Mouse (Mus musculus) embryonic facial prominence, embryonic 11.5 days (tissue): Measurements from ENCODE around the gene Sun2. TPM values are rescaled to one million over a fixed set of nuclear protein-coding genes. Genes with fewer than 3 reads are reported as not detected.
A peak's percentile ranks its signal among the peaks of the same experiment; 100 is the strongest.

Experiments used
- ATAC-seq: fragments of 200-750 bp; cut with Nextera tagmentation; replicated peaks from 2 replicates; pipeline ENCODE4 v1.8.0; 2017; ENCODE audit warnings: low read depth; ENCODE audit not compliant: insufficient number of reproducible peaks, low FRiP score, low TSS enrichment
- DNase-seq: peaks from one replicate; pipeline ENCODE4 v3.0.0-alpha.2; 2015; ENCODE audit warnings: low spot score
- H3K27ac ChIP-seq: fragments of 300-500 bp; sonication (generic); replicated peaks from 2 replicates; pipeline ENCODE4 v1.5.1; 2014; ENCODE audit warnings: mild to moderate bottlenecking, low read depth, low read length, control low read depth
- H3K27me3 ChIP-seq: fragments of 300-500 bp; sonication (generic); 2 replicates; pipeline ENCODE4 v1.6.1; 2014; ENCODE audit warnings: mild to moderate bottlenecking, low read length, moderate library complexity, mixed read lengths; ENCODE audit not compliant: control insufficient read depth, insufficient read depth
- H3K36me3 ChIP-seq: fragments of 300-500 bp; sonication (generic); replicated peaks from 2 replicates; pipeline ENCODE4 v1.6.1; 2014; ENCODE audit warnings: low read depth, mild to moderate bottlenecking, low read length, moderate library complexity, mixed read lengths; ENCODE audit not compliant: control insufficient read depth, insufficient read depth
- H3K4me1 ChIP-seq: fragments of 300-500 bp; sonication (generic); 2 replicates; pipeline ENCODE4 v1.6.1; 2014; ENCODE audit warnings: low read length, mixed read lengths; ENCODE audit not compliant: control insufficient read depth, insufficient read depth
- H3K4me2 ChIP-seq: fragments of 300-500 bp; sonication (generic); 2 replicates; pipeline ENCODE4 v1.6.1; 2014; ENCODE audit warnings: low read depth, mild to moderate bottlenecking, control low read depth, low read length, moderate library complexity
- H3K4me3 ChIP-seq: fragments of 300-500 bp; sonication (generic); 2 replicates; pipeline ENCODE4 v1.5.1; 2014; ENCODE audit warnings: low read depth, low read length, control low read depth
- H3K9ac ChIP-seq: fragments of 300-500 bp; sonication (generic); replicated peaks from 2 replicates; pipeline ENCODE4 v1.6.1; 2014; ENCODE audit warnings: mild to moderate bottlenecking, control low read depth, low read length
- H3K9me3 ChIP-seq: fragments of 300-500 bp; sonication (generic); replicated peaks from 2 replicates; pipeline ENCODE4 v1.6.1; 2016; ENCODE audit warnings: mild to moderate bottlenecking, low read length, inconsistent platforms, mixed read lengths; ENCODE audit not compliant: control insufficient read depth
- WGBS: fragments of 180-500 bp; shearing (Covaris S2); extraction: QIAGEN DNeasy Blood & Tissue Kit; methylation state at CpG from one replicate; pipeline ENCODE4 v1.1.7; 2014; 5-methylcytosine and 5-hydroxymethylcytosine counted together
- polyA plus RNA-seq: library from polyadenylated mRNA; unstranded; fragments of >200 nt; fragmentation: Nextera tagmentation; extraction: Ambion mirVana; gene quantifications from 2 replicates; pipeline ENCODE4 v1.2.1, GENCODE M21; 2014

The Sun2 gene
- 3.1 and 4.4 TPM in 2 replicates for polyA plus RNA-seq

DNA sequence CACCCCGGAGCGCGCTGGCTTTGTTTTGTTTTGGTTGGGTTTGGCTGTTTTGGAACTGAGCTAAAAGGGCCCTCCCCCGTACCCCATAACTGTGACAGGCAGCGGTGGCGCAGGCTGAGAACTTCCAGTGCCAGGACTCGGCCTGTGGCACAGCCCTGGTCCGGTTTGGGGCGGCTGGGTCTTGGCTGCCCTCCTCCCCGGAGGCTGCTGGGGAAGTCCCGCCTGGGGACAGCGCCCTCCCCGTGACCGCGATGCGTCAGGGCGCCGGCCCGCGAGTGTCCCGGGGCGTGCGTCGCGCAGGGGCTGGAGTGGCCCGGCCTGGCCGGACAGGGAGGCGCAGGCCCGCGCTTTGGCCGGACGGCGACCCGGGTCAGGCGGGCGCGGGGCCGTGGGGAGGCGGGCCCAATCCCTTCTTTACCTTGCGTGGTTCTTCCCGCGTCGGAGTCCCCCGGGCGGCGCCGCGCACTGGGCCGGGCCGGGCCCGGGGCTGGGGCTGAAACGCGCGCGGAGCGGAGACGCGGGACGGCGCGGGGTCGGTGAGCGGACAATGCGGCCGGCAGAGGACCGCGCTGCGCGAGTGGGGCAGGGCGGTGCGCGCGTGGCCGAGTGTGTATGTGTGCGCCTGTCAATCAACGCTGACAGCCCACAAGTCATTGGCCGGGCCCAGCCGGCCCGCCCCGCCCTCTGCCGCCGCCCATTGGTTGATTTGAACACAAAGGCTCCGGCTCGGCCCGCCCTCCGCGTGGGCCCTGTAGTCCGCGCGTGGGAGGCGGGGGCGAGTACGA is at the start of gene Sun2:
Gene Sun2 (minus strand): TSS at position 616 of the 785 bp plus-strand sequence.
- Histone ChIP-seq H3K4me3 (peak within 1 kb of the TSS; percentile 98), H3K4me2 (peak within 1 kb of the TSS; percentile 87), H3K9ac (peak within 1 kb of the TSS; percentile 92), H3K36me3 (no peaks in the 10 kb centered on the region), H3K4me1 (no peaks in the 10 kb centered on the region), H3K9me3 (no peaks in the 10 kb centered on the region), H3K27me3 (no peaks in the 10 kb centered on the region), H3K27ac (peak within 1 kb of the TSS; percentile 21; the same call in 1 of the 2 replicates)
- WGBS = under 1% methylated on average over 90 of the region's 93 CpGs
- DNase-seq (peak; percentile 90), ATAC-seq (peak; percentile 89)

DNA sequence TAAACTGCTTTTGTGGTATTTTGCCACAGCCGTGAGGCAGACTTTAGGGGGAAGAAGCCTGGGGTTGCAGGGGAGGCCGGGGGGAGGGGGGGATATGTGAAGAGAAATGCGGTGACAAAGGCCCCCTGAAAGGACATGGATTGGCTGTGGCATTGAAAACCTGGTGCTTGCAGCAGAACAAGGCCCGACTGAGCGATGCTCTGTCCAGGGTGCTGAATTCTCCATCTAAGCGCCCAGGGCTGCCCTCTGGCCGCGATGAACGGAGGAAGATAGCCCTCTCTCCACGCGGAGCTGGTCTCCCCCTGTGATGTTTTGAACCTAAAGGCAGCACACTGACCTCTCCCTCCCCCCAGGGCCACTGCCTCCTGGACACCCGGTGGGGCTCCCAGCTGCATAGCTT is 49.2 kb upstream of the Sun2 start:
- H3K4me2 ChIP-seq = no peak overlapping the region
- ATAC-seq = no peak
- H3K27ac ChIP-seq = no peak overlapping the region
- H3K4me1 ChIP-seq = no peaks in the 10 kb centered on the region
- H3K4me3 ChIP-seq = no peak overlapping the region
- H3K9me3 ChIP-seq = no peaks in the 10 kb centered on the region
- peak; percentile 89 for DNase-seq
- no peak overlapping the region for H3K9ac ChIP-seq
- no peaks in the 10 kb centered on the region; the same call in 1 of the 2 replicates for H3K27me3 ChIP-seq
- WGBS = 3% methylated on average over 12 of the region's 12 CpGs
- no peaks in the 10 kb centered on the region for H3K36me3 ChIP-seq

DNA sequence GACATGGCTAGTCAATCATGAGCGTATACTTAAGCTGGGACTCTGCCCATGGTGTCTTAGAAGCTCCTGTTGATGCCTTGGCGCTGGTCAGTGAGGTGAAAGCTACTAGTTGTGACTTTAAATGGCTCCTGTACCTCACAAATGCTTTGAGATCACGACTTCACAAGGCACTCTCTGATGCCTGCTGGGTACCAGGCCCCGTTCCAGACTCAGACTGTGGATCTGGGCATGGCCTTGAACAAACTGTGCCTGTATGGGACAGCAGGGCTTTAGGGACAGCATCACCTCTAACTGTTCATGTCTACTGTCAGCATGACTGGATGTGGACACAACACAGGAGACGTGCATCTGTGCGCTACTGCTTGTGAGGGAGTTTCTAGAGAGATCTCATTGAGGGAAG is 48.6 kb upstream of the Sun2 start:
- Histone ChIP-seq H3K9me3 (no peaks in the 10 kb centered on the region), H3K9ac (no peak overlapping the region), H3K4me2 (no peak overlapping the region), H3K27ac (no peak overlapping the region), H3K4me3 (no peak overlapping the region), H3K4me1 (no peaks in the 10 kb centered on the region), H3K27me3 (no peaks in the 10 kb centered on the region; the same call in 1 of the 2 replicates), H3K36me3 (no peaks in the 10 kb centered on the region)
- DNase-seq (no peak), ATAC-seq (no peak)
- 77% methylated on average over 6 of the region's 6 CpGs for WGBS

DNA sequence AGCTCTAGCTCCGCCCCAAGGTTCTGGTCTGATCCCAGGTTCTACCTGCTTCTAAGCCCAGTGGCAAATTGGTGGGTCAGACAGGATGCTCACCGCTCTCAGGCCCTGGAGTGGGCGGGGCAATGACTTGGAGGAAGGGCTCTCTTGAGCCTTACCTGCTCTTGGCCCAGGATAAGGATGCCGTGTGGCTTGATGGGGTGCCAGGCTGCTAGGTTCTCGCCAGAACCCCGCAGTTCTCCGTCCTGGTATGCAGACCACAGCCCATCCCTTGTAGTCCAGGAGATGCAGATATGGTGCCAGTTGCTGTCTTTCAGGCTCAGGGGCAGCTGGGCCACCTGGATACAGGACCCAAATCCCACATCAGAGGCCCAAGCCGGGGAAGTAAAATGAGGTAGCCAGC is 47.8 kb upstream of the Sun2 start:
- no peak overlapping the region for H3K27ac ChIP-seq
- no peak for ATAC-seq
- H3K4me3 ChIP-seq = no peak overlapping the region
- H3K36me3 ChIP-seq = no peaks in the 10 kb centered on the region
- H3K4me2 ChIP-seq = no peak overlapping the region
- H3K4me1 ChIP-seq = no peaks in the 10 kb centered on the region
- no peak overlapping the region for H3K9ac ChIP-seq
- H3K9me3 ChIP-seq = no peaks in the 10 kb centered on the region
- no peaks in the 10 kb centered on the region; the same call in 1 of the 2 replicates for H3K27me3 ChIP-seq
- no peak for DNase-seq
- WGBS = 51% methylated on average over 8 of the region's 8 CpGs

DNA sequence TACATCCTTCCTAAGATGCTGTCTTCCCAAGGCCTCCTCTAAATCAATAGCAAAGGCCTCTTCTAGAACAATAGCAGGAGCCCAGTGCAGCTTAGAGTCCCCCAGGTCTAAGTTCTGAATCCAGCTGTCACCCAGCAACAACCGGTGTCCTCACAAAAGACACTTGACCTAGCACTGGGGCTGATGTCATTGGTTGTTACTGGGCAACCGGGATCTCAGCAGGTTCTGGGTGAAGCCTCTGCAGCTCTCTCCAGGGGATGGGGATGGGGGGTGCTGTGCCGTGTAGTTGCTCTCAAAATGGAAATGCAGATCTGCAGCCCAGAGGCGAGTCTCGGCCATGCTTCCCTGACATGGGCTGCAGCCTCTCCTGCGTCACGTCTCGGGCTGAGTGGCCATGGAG is 45.5 kb upstream of the Sun2 start:
- no peaks in the 10 kb centered on the region for H3K4me1 ChIP-seq
- no peak for DNase-seq
- ATAC-seq = no peak

DNA sequence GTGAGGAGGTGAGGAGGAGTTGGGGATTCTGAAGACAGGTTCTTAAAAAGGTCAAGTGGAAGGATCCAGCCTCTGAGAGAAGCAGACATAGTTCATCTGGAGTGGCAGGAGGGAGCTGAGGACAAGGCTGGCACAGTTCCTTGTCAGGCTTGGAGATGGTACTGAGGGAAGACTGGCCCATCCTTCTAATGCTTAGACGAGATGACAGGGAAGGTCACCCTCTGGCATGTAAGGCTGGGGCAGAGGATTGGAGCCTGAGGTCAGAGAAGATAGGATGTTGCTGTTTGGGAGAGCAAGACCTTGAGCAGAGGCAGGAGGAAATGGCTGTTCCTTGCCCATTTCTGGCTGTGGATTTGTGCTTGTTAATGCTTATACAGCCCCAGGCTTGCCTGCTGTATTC is 42.7 kb upstream of the Sun2 start:
- no peaks in the 10 kb centered on the region for H3K36me3 ChIP-seq
- ATAC-seq (no peak), DNase-seq (no peak)
- H3K9ac ChIP-seq = no peak overlapping the region
- no peaks in the 10 kb centered on the region for H3K4me1 ChIP-seq
- H3K27me3 ChIP-seq = no peaks in the 10 kb centered on the region
- no peaks in the 10 kb centered on the region for H3K9me3 ChIP-seq
- no peak overlapping the region for H3K27ac ChIP-seq
- no peak overlapping the region for H3K4me2 ChIP-seq
- no peak overlapping the region for H3K4me3 ChIP-seq
- 54% methylated on average over 1 of the region's 1 CpGs for WGBS

More for the DNA sequence above, 45.5 kb upstream of the Sun2 start:
- no peaks in the 10 kb centered on the region for H3K9me3 ChIP-seq
- no peaks in the 10 kb centered on the region for H3K36me3 ChIP-seq
- no peaks in the 10 kb centered on the region for H3K27me3 ChIP-seq
- H3K4me2 ChIP-seq = no peak overlapping the region
- H3K4me3 ChIP-seq = no peak overlapping the region
- no peak overlapping the region for H3K27ac ChIP-seq
- H3K9ac ChIP-seq = no peak overlapping the region
- WGBS = 54% methylated on average over 8 of the region's 8 CpGs

DNA sequence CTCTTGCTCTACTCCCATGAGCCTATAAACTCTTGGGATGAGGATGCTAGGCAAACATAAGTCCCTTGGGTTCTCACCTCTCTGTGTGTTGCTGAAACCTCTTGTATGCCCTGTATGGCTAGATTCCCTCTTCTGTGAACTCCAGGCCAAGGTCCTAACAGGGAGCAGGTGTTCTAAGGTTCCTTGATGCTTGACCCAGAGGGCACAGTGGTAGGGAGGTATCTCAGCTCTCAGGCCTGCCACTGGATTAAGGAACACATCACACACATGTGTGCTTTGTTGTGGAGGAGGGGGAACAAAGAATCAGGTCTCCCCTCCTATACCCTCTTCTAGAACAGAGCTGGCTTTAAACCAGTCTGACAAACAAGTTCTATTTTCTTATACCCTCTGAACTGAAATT is 35.4 kb upstream of the Sun2 start, which contains the start of gene Dnal4:
Gene Dnal4 (minus strand): TSS at position 101 of the 400 bp plus-strand sequence.
- no peaks in the 10 kb centered on the region for H3K9me3 ChIP-seq
- no peak within 1 kb of the TSS for H3K27ac ChIP-seq
- no peak within 1 kb of the TSS for H3K4me2 ChIP-seq
- H3K4me3 ChIP-seq = no peak within 1 kb of the TSS
- DNase-seq (no peak), ATAC-seq (no peak)
- H3K27me3 ChIP-seq = no peaks in the 10 kb centered on the region
- H3K4me1 ChIP-seq = no peaks in the 10 kb centered on the region
- H3K9ac ChIP-seq = no peak within 1 kb of the TSS
- no peaks in the 10 kb centered on the region for H3K36me3 ChIP-seq

DNA sequence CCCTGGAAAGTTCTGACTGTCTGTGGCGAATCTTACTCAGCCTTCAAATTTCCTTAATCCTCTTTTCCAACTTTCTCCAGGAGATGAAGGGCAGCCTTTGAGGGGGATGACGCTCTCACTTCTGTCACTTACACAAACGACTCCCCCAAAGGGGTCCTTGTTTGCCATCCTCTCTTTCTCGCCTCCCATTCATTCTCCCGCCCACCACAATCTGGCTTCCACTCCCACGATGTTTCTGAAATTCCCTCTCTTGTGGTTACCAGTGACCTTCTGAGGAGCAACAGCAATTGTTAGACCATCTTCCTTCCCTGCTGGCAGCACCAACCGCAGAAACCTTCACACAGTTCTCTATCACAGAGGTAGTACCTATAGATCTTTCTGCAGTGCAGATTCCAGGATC is 33.3 kb upstream of the Sun2 start:
- ATAC-seq (no peak), DNase-seq (no peak)
- WGBS = 68% methylated on average over 7 of the region's 7 CpGs
- no peaks in the 10 kb centered on the region for H3K4me1 ChIP-seq
- H3K9me3 ChIP-seq = no peaks in the 10 kb centered on the region
- H3K27me3 ChIP-seq = no peaks in the 10 kb centered on the region
- no peak overlapping the region for H3K9ac ChIP-seq
- no peaks in the 10 kb centered on the region for H3K36me3 ChIP-seq
- no peak overlapping the region for H3K4me3 ChIP-seq
- H3K4me2 ChIP-seq = no peak overlapping the region
- no peak overlapping the region for H3K27ac ChIP-seq
